Mouse (Mus musculus) bone marrow, adult 2 months (tissue): ENCODE results near the gene Il16.

Source experiments
- CTCF ChIP-seq: fragments of 200-500 bp; IDR thresholded peaks from 2 replicates; pipeline ENCODE4 v1.5.1; 2011; ENCODE audit warnings: low read length, control low read depth; ENCODE audit not compliant: control insufficient read depth, insufficient read depth
- POLR2A ChIP-seq: fragments of 200-500 bp; IDR thresholded peaks from 2 replicates; pipeline ENCODE4 v1.6.1; 2011; ENCODE audit warnings: low read depth, mild to moderate bottlenecking, control low read depth, low read length, borderline replicate concordance; ENCODE audit not compliant: control insufficient read depth

DNA sequence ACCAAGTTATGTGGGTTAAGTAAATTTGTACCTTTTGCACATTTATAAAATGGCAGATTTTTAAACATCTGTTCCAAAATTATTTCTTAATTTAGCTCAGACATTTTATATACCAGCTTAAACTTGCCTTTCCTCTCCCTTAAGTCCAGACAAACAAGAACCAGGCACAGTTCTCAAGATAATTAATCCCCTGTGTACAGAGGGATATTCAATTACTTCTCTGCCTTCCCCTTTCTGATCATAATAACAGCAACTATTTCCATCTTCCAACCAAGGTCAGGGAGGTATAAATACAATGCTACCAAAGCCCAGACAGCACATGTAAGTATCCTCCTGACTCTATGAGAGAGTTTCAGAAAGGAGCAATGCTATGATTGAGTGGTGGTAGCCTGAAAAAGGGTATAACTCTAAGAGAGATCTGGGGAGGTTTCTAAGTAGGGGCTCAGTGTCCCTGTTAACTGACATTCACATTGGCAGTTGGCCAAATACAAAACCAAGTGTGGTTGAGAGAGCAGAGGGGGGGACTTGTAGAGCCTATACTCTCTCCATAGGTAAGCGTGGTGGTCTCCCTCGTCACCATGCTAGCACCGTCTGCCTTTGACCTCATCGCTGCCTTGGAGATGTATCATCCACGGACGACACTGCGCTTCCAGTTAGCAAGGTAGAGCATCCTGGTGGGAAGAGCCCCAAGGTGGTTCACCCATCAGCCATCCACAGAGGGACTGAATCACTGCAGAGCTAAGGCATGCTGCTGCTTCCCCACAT, 141.2 kb downstream of the Il16 start:
- TF ChIP-seq POLR2A, result no peak
- TF ChIP-seq CTCF, result no peak
